Mouse (Mus musculus): ENCODE measurements around the gene Ugt1a7c. TPM values are rescaled to one million over a fixed set of nuclear protein-coding genes. Genes with fewer than 3 reads are reported as not detected.
A peak's percentile ranks its signal among the peaks of the same experiment; 100 is the strongest.

The Ugt1a7c gene
- total and polyA plus RNA-seq, 3 experiments = 2.2 to 15.3 (median 11.1) TPM

DNA sequence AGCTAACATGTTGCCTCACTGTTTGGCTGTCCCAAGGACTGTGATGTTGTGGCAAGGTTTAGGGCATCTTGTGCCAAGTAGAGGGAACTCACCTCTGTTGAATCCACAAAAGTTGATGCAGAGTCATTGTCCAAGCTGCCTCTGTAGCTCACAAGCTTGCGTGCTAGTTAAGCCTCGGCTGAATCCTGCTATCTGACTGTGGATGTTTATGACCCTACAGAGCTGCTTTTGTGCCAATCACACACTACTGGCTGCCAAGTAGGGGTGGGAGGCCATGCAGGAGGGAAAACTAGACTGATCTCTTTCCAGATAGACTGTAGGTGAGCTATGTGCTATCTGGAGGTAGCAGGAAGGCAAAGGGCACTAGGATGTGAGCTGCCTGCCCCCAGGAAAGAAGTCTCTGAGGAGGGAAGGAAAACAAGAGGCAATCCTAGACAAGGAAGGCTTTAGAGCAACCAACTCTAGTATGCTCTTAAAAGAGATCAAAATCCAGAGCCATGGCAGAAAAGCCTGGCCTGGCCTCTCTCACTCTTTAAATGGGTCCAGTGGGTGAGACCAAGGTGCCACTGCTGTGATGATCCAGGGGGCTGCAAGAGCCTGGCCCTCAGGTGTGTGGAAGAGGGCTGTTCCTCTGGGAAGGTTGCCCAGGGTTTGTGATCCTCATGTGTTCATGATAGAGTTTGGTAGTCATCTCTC, 119.1 kb downstream of the Ugt1a7c start:
- DNase-seq (ENCODE audit: extremely low read depth) = no peak
- H3K4me3 ChIP-seq (replicated peaks in 1 of 3; ENCODE audit: low read depth in 2 of 3, low read length in 2 of 3, poor library complexity in 1 of 3) = no peak overlapping the region
- H3K9me3 ChIP-seq (replicated peaks; ENCODE audit: low read length) = peaks cover 67% of the 10 kb centered on the region
- no peaks in the 10 kb centered on the region for H3K79me2 ChIP-seq (replicated peaks; ENCODE audit: control insufficient read depth, extremely low read depth, insufficient read depth, poor library complexity, severe bottlenecking)
- dilution Hi-C loops (cut with MboI; ENCODE audit: extremely low pct_ligation_motif_present, extremely low pct_unique_long_range_greater_than_20kb, low sequenced_read_pairs) = no loop called here
- H3K36me3 ChIP-seq (replicated peaks in 1 of 2; ENCODE audit: control insufficient read depth in 1 of 2, insufficient read depth in 1 of 2, low read length in 1 of 2) = no peaks in the 10 kb centered on the region
- TF ChIP-seq POLR2A (IDR thresholded peaks at IDR 0.05; ENCODE audit: low read depth, low read length) (no peak), NRF1 (IDR thresholded peaks at IDR 0.05; ENCODE audit: low read depth, low read length) (0 out of 2 replicates have a peak, but pooled peaks have one; percentile 6), NELFE (IDR thresholded peaks at IDR 0.05; ENCODE audit: low read depth, low read length) (no peak), KAT2A (IDR thresholded peaks at IDR 0.05; ENCODE audit: insufficient replicate concordance, low read length) (0 out of 2 replicates have a peak, but pooled peaks have one; percentile 6)
- no peaks in the 10 kb centered on the region for H3K4me1 ChIP-seq (ENCODE audit: control insufficient read depth in 1 of 2, insufficient read depth in 2 of 2)
- no peak overlapping the region for H3K27ac ChIP-seq (ENCODE audit: insufficient read depth, low read depth)
- in situ Hi-C loops (cut with MboI; ENCODE audit: low pct_ligation_motif_present, low pct_unique_long_range_greater_than_20kb, low sequenced_read_pairs) = no loop called here
- no peaks in the 10 kb centered on the region for H3K27me3 ChIP-seq (replicated peaks)
- no peak overlapping the region for H3K4me2 ChIP-seq (ENCODE audit: insufficient read depth, low read depth, poor library complexity, severe bottlenecking)
- no peak overlapping the region for H3K9ac ChIP-seq (ENCODE audit: insufficient read depth, low read depth)

DNA sequence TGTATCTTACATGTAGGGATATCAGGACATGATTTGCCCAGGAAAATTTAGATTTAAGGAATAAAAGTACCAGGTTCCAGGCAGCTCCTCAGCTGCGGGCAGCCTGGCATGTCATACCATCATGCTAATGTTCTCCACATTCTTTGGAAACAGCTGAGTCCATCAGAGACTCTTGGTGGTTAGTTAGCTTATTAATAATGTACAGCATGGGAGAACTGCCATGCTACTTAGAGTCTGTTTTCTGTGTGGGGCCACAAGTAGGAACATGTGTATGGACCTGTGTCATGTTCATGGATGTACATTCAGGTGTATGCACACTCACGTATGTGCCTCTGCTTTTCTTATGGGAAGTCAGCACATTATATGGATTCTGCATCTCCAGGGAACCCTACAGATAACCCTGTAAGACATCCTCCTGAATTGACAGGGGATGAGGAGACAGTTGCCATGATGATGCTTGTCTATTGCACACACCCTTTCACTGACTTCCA, 119.6 kb downstream of the Ugt1a7c start:
- Histone ChIP-seq H3K27me3 (replicated peaks) (no peaks in the 10 kb centered on the region), H3K79me2 (replicated peaks; ENCODE audit: control insufficient read depth, extremely low read depth, insufficient read depth, poor library complexity, severe bottlenecking) (no peaks in the 10 kb centered on the region), H3K4me2 (ENCODE audit: insufficient read depth, low read depth, poor library complexity, severe bottlenecking) (no peak overlapping the region), H3K4me1 (ENCODE audit: control insufficient read depth in 1 of 2, insufficient read depth in 2 of 2) (no peaks in the 10 kb centered on the region), H3K27ac (ENCODE audit: insufficient read depth, low read depth) (no peak overlapping the region), H3K9ac (ENCODE audit: insufficient read depth, low read depth) (no peak overlapping the region), H3K9me3 (replicated peaks; ENCODE audit: low read length) (peaks cover 73% of the 10 kb centered on the region), H3K36me3 (replicated peaks in 1 of 2; ENCODE audit: control insufficient read depth in 1 of 2, insufficient read depth in 1 of 2, low read length in 1 of 2) (no peaks in the 10 kb centered on the region), H3K4me3 (replicated peaks in 1 of 3; ENCODE audit: low read depth in 2 of 3, low read length in 2 of 3, poor library complexity in 1 of 3) (no peak overlapping the region)
- TF ChIP-seq CHD2 (IDR thresholded peaks at IDR 0.05; ENCODE audit: low read length) = peak; percentile 21; the same call in 1 of the 2 replicates
- 0 out of 2 replicates have a peak, but pooled peaks have one; percentile 34 for TF ChIP-seq MAX (IDR thresholded peaks at IDR 0.05; ENCODE audit: low read length)
- TF ChIP-seq HCFC1 (IDR thresholded peaks at IDR 0.05; ENCODE audit: low read depth, low read length) = no peak
- TF ChIP-seq ETS1 (conservative IDR thresholded peaks at IDR 0.05; ENCODE audit: low read depth, low read length) = no peak
- peak; percentile 2 for DNase-seq (ENCODE audit: extremely low read depth)
- in situ Hi-C loops (cut with MboI; ENCODE audit: low pct_ligation_motif_present, low pct_unique_long_range_greater_than_20kb, low sequenced_read_pairs) (no loop called here), dilution Hi-C loops (cut with MboI; ENCODE audit: extremely low pct_ligation_motif_present, extremely low pct_unique_long_range_greater_than_20kb, low sequenced_read_pairs) (no loop called here)

DNA sequence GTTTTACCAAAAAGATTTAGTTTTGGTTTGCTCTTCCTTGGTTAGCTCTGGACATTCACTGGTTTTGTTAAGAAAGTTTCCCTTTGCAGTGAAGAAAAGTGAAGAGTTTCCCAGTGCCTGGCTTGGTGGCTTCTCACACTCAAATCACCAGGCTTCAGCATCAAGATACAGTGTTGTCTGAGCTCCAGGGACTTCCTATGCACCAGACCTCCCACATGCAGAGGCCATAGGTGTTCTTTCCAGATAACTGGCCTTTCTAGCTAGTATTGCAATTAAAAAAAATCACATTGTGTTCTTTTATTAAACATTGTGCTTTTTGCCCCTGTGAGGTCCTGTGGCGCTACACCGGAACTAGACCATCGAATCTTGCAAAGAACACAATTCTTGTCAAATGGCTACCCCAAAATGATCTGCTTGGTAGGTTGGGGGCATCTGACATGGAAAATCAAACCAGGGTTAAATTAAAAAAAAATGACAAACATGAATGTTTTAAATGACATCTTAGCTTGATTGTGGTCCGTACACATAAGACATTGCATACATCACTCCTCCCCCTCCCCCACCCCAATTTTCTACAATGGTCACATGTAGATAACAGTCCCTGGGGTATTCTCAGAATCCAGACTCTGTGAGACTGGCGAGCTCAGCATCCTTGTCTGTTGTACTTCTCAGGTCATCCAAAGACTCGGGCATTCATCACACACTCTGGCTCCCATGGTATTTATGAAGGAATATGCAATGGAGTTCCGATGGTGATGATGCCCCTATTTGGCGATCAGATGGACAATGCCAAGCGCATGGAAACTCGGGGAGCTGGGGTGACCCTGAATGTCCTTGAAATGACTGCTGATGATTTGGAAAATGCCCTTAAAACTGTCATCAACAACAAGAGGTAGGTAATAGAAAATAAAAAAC, 120.9 kb downstream of the Ugt1a7c start:
- no peak overlapping the region for H3K9ac ChIP-seq (ENCODE audit: insufficient read depth, low read depth)
- dilution Hi-C loops (cut with MboI; ENCODE audit: extremely low pct_ligation_motif_present, extremely low pct_unique_long_range_greater_than_20kb, low sequenced_read_pairs) = no loop called here
- H3K27ac ChIP-seq (ENCODE audit: insufficient read depth, low read depth) = no peak overlapping the region
- H3K79me2 ChIP-seq (replicated peaks; ENCODE audit: control insufficient read depth, extremely low read depth, insufficient read depth, poor library complexity, severe bottlenecking) = no peaks in the 10 kb centered on the region
- DNase-seq (ENCODE audit: extremely low read depth) = peak; percentile 5
- peaks cover 80% of the 10 kb centered on the region for H3K9me3 ChIP-seq (replicated peaks; ENCODE audit: low read length)
- no peak overlapping the region for H3K4me2 ChIP-seq (ENCODE audit: insufficient read depth, low read depth, poor library complexity, severe bottlenecking)
- no peaks in the 10 kb centered on the region for H3K4me1 ChIP-seq (ENCODE audit: control insufficient read depth in 1 of 2, insufficient read depth in 2 of 2)
- no peak for TF ChIP-seq ZKSCAN1 (IDR thresholded peaks at IDR 0.05; ENCODE audit: borderline replicate concordance, low read depth, low read length)
- TF ChIP-seq POLR2AphosphoS2 (IDR thresholded peaks at IDR 0.05; ENCODE audit: low read depth, low read length) = no peak
- TF ChIP-seq KAT2A (IDR thresholded peaks at IDR 0.05; ENCODE audit: insufficient replicate concordance, low read length) = no peak
- TF ChIP-seq UBTF (IDR thresholded peaks at IDR 0.05; ENCODE audit: low read depth, low read length) = no peak
- no peak for TF ChIP-seq RCOR1 (conservative IDR thresholded peaks at IDR 0.05; ENCODE audit: low read depth, low read length)
- TF ChIP-seq JUN (IDR thresholded peaks at IDR 0.05; ENCODE audit: insufficient read depth, low read depth, low read length) = no peak
- TF ChIP-seq USF1 (IDR thresholded peaks at IDR 0.05; ENCODE audit: low read depth, low read length) = no peak
- TF ChIP-seq IRF4 (IDR thresholded peaks at IDR 0.05; ENCODE audit: low read depth, low read length) = no peak
- no peak for TF ChIP-seq JUND (conservative IDR thresholded peaks at IDR 0.05; ENCODE audit: low read depth, low read length)
- TF ChIP-seq ELF1 (IDR thresholded peaks at IDR 0.05; ENCODE audit: low read depth, low read length) = no peak
- TF ChIP-seq E2F4 (IDR thresholded peaks at IDR 0.05; ENCODE audit: insufficient replicate concordance, low read depth, low read length) = no peak
- TF ChIP-seq MXI1 (IDR thresholded peaks at IDR 0.05; ENCODE audit: low read depth, low read length) = no peak
- TF ChIP-seq TCF12 (IDR thresholded peaks at IDR 0.05; ENCODE audit: low read depth, low read length) = no peak
- H3K4me3 ChIP-seq (replicated peaks in 1 of 3; ENCODE audit: low read depth in 2 of 3, low read length in 2 of 3, poor library complexity in 1 of 3) = no peak overlapping the region
- in situ Hi-C loops (cut with MboI; ENCODE audit: low pct_ligation_motif_present, low pct_unique_long_range_greater_than_20kb, low sequenced_read_pairs) = no loop called here
- no peaks in the 10 kb centered on the region for H3K27me3 ChIP-seq (replicated peaks)
- H3K36me3 ChIP-seq (replicated peaks in 1 of 2; ENCODE audit: control insufficient read depth in 1 of 2, insufficient read depth in 1 of 2, low read length in 1 of 2) = no peaks in the 10 kb centered on the region

Data from CH12.LX (cell line).